Mouse (Mus musculus): ENCODE measurements around the gene Cox20. TPM values are rescaled to one million over a fixed set of nuclear protein-coding genes. Genes with fewer than 3 reads are reported as not detected.

The Cox20 gene
- polyA plus RNA-seq (2012): 22.5 TPM in 2 replicates

DNA sequence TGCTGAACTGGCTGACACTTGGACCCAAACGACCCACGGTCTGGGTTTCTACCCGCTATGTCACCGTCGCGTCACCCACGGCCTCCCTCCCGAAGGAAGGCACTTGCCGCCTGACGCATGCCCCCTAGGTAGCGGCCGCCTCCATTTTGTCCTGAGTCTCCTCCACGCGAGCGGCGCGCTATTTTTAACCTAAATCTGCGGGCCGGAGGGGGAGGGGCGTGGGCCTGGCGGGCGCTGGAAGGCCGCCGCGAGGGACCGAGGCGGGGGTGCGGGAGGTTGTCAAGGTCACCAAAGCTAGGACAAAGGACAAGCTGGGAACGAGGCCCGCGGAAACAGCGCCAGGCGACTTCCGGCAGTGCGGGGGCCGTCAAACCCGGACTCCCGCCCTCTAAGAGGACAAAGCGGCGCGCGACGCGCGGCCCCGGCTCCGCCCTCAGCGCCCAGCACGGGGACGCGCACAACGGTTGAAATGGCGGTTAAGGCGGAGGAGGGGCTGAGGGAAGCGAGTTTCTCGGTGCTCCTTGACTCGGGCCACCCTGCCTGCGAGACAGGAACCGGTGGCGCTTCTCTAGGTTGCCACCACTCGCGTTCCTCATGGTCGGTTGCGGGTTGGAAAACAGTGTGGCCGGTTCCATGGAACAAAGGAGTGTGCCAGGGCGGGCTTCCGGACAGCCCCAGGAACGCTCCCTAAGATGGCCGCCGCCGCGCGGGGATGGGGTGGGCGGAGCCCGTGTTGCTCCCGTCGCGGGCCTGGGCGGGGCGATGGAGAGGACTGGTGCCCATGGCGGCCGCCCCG, at the start of gene Cox20:
Gene Cox20, plus strand, starts transcription at position 742 of the 796 bp plus-strand sequence.

GRCm38 (mm10) chr1:178337551-178338317, 18.8 kb downstream of the Cox20 start, which contains the start of gene Hnrnpu:
Hnrnpu (minus strand) TSS chr1:178337797.

Other genes with a start within 250 kb of the Cox20 start
- gene Desi2, start 131.7 kb upstream of the Cox20 start, polyA plus RNA-seq (2012): 4.1 and 5.1 TPM in 2 replicates
- gene Hnrnpu, start 18.7 kb downstream of the Cox20 start, polyA plus RNA-seq (2012): 507 and 702 TPM in 2 replicates
- gene Efcab2, start 87.0 kb downstream of the Cox20 start, polyA plus RNA-seq (2012): 0.09 and 0.19 TPM in 2 replicates
- 2.8 and 3.3 TPM in 2 replicates for gene Kif26b, start 210.0 kb downstream of the Cox20 start, polyA plus RNA-seq (2012)